Mouse (Mus musculus) retina, postnatal 7 days (tissue): ENCODE data around the gene Slc22a7.
A peak's percentile ranks its signal among the peaks of the same experiment; 100 is the strongest.

Experiments
- DNase-seq: peaks from one replicate; pipeline ENCODE4 v3.0.0-alpha.2; 2012; ENCODE audit warnings: low read depth, low spot score

Gene Slc22a7

GRCm38 (mm10) chr17:46438298-46438873, at the start of gene Slc22a7:
Slc22a7 (minus strand) TSS chr17:46438457.
- no peak for DNase-seq

GRCm38 (mm10) chr17:46487431-46487830, 49.2 kb upstream of the Slc22a7 start, which contains the start of gene Ttbk1:
Ttbk1 (minus strand) TSS chr17:46487675.
- DNase-seq, result no peak

- DNase-seq, result no peak
Observed at GRCm38 (mm10) chr17:46486995-46487394, 48.7 kb upstream of the Slc22a7 start.

- DNase-seq, result no peak
Observed at GRCm38 (mm10) chr17:46484461-46484875, 46.2 kb upstream of the Slc22a7 start.

GRCm38 (mm10) chr17:46484021-46484431, 45.8 kb upstream of the Slc22a7 start:
- DNase-seq, result no peak

- DNase-seq, result peak; percentile 45
Observed at GRCm38 (mm10) chr17:46483561-46484001, 45.3 kb upstream of the Slc22a7 start.

GRCm38 (mm10) chr17:46477286-46477685, 39.0 kb upstream of the Slc22a7 start:
- DNase-seq, result no peak

- no peak for DNase-seq
Observed at GRCm38 (mm10) chr17:46476601-46477000, 38.3 kb upstream of the Slc22a7 start.

- no peak for DNase-seq
Observed at GRCm38 (mm10) chr17:46467830-46468229, 29.6 kb upstream of the Slc22a7 start.

- DNase-seq, result no peak
Observed at GRCm38 (mm10) chr17:46462226-46462625, 24.0 kb upstream of the Slc22a7 start.

GRCm38 (mm10) chr17:46461347-46461746, 23.1 kb upstream of the Slc22a7 start:
- no peak for DNase-seq

- no peak for DNase-seq
Observed at GRCm38 (mm10) chr17:46460673-46461072, 22.4 kb upstream of the Slc22a7 start.

GRCm38 (mm10) chr17:46458439-46458838, 20.2 kb upstream of the Slc22a7 start:
- DNase-seq, result no peak

- DNase-seq, result no peak
Observed at GRCm38 (mm10) chr17:46457791-46458190, 19.5 kb upstream of the Slc22a7 start.

- DNase-seq, result no peak
Observed at GRCm38 (mm10) chr17:46455110-46455691, 16.9 kb upstream of the Slc22a7 start.

GRCm38 (mm10) chr17:46454539-46454938, 16.3 kb upstream of the Slc22a7 start:
- no peak for DNase-seq

- DNase-seq, result peak; percentile 46
Observed at GRCm38 (mm10) chr17:46453970-46454411, 15.7 kb upstream of the Slc22a7 start.

GRCm38 (mm10) chr17:46453302-46453948, 15.2 kb upstream of the Slc22a7 start:
- DNase-seq, result no peak

- no peak for DNase-seq
Observed at GRCm38 (mm10) chr17:46452683-46453082, 14.4 kb upstream of the Slc22a7 start.

- DNase-seq, result no peak
Observed at GRCm38 (mm10) chr17:46446264-46446663, 8.0 kb upstream of the Slc22a7 start.

- DNase-seq, result no peak
Observed at GRCm38 (mm10) chr17:46444839-46445579, 6.8 kb upstream of the Slc22a7 start.

- no peak for DNase-seq
Observed at GRCm38 (mm10) chr17:46439176-46439575, 919 bp upstream of the Slc22a7 start.
